ENCODE assay signal across 27 mouse cellular contexts in genomic region chrX:163858494-163858893, GRCm38 (mm10).
"Had no signal": no experiment of that assay in that cellular context is flagged by ENCODE, and none has a peak within 500 bp of the region (broad histone marks: within the 10 kb centered on the region; RNA-seq: fewer than 3 reads in every experiment).

No protein-coding gene starts in this region.

- H3K4me2 ChIP-seq: heart, embryonic 12.5 days; hindbrain, embryonic 12.5 days; hindbrain, embryonic 14.5 days; intestine, embryonic 15.5 days; limb, embryonic 12.5 days; liver, embryonic 11.5 days; liver, embryonic 13.5 days; liver, embryonic 15.5 days had no signal

- ATAC-seq: hindbrain, embryonic 16.5 days; inflammation-experienced regulatory T-cells, adult 6 months; intestine, embryonic 15.5 days; intestine, postnatal 0 days had no signal

- H3K9ac ChIP-seq: heart, embryonic 12.5 days; hindbrain, embryonic 12.5 days; hindbrain, embryonic 14.5 days; intestine, embryonic 15.5 days; limb, embryonic 12.5 days; liver, embryonic 13.5 days; liver, embryonic 15.5 days had no signal

- H3K36me3 ChIP-seq: heart, embryonic 12.5 days; hindbrain, embryonic 10.5 days; hindbrain, embryonic 12.5 days; intestine, embryonic 15.5 days; limb, embryonic 10.5 days; limb, embryonic 12.5 days; liver, embryonic 13.5 days; liver, embryonic 15.5 days had no signal

- H3K27me3 ChIP-seq: heart, embryonic 12.5 days; intestine, embryonic 15.5 days; liver, embryonic 13.5 days; liver, embryonic 15.5 days had no signal

- H3K4me1 ChIP-seq: heart, embryonic 12.5 days; hindbrain, embryonic 12.5 days; intestine, embryonic 15.5 days; limb, embryonic 12.5 days; liver, embryonic 13.5 days; liver, embryonic 15.5 days had no signal

- DNase-seq: gastrocnemius, adult 2 months; gastrocnemius, postnatal 10 days; gastrocnemius, postnatal 25 days; heart, adult 18-20 months; heart, postnatal 10 days; heart, postnatal 4 days; kidney, adult 18-20 months; kidney, adult 8-10 months; kidney, postnatal 14 days; layer of hippocampus, adult 9-11 months; layer of hippocampus, postnatal 36 days; liver; liver, embryonic 13.5 days had no signal

- H3K27ac ChIP-seq: hindbrain, embryonic 10.5 days; hindbrain, embryonic 12.5 days; hindbrain, embryonic 14.5 days; intestine, embryonic 15.5 days; kidney, postnatal 0 days; left cerebral cortex, adult 2 months; limb, embryonic 10.5 days; limb, embryonic 12.5 days; liver, embryonic 13.5 days; liver, embryonic 15.5 days had no signal

- H3K9me3 ChIP-seq: heart, embryonic 12.5 days; hindbrain, embryonic 10.5 days; hindbrain, embryonic 12.5 days; intestine, embryonic 15.5 days; limb, embryonic 10.5 days; limb, embryonic 12.5 days; liver, embryonic 13.5 days; liver, embryonic 15.5 days had no signal

- H3K4me3 ChIP-seq: gastrocnemius, adult 2 months; heart, embryonic 12.5 days; hindbrain, embryonic 10.5 days; hindbrain, embryonic 12.5 days; intestine, embryonic 15.5 days; left cerebral cortex, adult 2 months; limb, embryonic 10.5 days; limb, embryonic 12.5 days; liver, embryonic 13.5 days; liver, embryonic 15.5 days had no signal
